Mouse (Mus musculus): ENCODE measurements at regions not wholly inside any gene's neighbourhood (a gene's known extent, or its start where the extent isn't known, plus 50 kb on each side); places are given as distances from the start of the nearest gene placed in this dataset.
"Not testable (repeated sequence)": the region's sequence is repeated elsewhere in the genome, so short reads cannot be mapped to it uniquely, and the experiment has no call there.

DNA sequence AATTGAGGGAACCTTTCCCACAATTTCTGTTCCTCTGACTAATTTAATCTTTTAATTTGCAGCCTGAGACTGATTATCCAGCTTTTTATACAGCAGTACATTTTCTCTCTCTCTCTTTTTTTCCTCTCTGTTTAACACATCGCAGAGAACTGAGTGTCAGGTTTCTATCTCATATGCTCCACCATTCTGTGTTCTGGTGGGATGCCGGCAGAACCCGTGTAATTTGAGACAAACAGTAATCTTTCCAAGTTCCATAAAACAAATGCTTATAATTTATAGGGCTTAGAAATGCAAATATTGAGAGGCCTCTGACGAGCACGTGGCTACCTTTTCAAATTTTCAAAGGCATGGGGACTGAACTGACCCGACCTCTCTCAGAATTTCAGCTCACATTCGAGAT lies 59.1 kb downstream of the Zbtb18 start:
- no peak for DNase-seq (ENCODE audit: low spot score)

DNA sequence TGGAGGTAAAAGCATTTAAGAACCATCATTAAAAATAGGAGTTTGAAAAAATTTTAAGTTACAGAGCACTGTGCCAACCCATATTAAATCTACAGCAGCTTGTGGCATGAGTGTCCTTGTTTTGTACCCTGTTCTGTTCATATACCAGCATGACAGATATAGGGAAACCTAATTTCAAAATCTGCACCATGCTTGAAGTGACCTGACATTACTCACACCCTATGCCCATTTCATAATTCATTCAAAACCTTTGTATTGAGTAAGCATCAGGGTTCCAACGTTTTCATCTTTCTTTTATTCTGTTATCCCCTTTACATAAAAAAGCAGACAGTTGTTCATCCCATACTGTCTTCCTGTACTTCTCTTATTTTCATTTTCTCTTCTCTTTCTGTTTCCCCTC lies 61.8 kb downstream of the Zbtb18 start:
- DNase-seq (ENCODE audit: low spot score), result no peak

DNA sequence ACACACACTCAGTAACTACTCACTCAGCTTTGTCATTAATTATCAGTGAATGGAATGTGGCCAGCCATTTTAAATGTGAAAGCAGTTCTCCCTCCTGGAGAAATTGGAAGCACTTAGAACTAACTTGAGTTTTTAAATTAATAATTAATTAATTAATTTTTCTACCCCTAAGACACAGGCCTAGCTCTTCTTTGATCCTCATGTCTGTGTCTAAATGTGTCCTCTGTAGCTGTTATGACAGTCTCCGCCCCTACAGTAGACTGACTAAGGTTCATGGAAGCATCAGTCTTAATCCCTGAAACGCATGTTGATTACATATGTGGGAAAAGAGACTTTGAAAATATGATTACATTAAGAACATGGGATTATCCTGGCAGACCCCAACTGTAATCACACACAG lies 62.6 kb downstream of the Zbtb18 start:
- DNase-seq (ENCODE audit: low spot score), result no peak

DNA sequence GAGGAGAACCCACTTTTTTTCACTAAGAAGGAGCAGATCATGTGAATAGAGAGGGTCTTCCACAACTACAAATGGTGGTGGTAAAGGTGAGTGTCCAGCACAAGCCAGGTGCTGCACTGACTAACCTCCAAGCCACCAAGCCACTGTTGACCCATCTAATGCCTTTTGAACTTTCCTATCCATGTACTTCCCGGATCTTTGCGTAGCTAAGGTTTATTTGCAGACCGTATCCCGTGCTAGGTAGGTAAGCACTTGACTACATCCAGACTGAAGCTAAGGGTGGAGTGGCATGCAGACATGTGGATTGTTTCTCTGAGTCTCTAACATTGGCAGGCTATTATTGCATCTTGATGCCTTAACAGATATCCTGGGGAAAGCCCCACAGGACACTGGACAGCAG lies 65.2 kb downstream of the Zbtb18 start:
- not testable (repeated sequence) for DNase-seq (ENCODE audit: low spot score)

DNA sequence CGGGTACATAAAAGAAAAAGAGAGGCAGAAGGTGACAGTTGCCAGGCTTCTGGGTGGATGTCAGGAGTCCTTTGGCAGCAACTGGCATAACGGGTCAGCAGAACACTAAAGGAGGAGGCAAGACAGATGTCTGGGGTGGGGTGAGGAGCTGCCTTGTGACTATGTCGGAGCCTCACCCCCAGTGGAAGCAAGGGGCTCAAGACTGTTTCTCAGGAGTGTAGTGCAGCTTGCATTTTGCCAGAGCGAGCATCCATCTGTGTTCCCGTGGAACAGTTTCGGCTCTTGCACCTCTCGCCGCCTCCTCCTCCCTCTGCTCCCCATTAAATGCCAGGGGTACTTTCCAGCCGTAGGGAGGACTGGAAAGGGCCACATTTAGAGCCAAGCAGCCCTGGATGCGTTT lies 67.6 kb downstream of the Zbtb18 start:
- no peak for DNase-seq (ENCODE audit: low spot score)

DNA sequence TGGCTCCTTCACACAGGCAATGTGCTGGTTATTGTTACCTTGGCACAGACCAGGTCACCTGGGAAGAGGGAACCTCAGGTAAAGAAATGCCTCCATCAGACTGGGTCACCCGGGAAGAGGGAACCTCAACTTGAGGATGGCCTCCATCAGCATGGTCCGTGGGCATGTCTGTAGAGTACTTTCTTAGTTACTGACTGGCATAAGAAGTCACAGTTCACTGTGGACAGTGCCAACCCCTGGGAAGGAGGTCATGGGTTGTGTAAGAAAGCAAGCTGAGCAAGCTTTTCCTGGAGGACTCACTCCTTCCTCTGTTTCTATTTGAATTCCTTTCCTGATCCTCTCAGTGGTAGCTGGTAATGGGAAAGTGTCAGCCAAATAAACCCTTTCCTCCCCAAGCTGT lies 70.0 kb downstream of the Zbtb18 start:
- no peak for DNase-seq (ENCODE audit: low spot score)

DNA sequence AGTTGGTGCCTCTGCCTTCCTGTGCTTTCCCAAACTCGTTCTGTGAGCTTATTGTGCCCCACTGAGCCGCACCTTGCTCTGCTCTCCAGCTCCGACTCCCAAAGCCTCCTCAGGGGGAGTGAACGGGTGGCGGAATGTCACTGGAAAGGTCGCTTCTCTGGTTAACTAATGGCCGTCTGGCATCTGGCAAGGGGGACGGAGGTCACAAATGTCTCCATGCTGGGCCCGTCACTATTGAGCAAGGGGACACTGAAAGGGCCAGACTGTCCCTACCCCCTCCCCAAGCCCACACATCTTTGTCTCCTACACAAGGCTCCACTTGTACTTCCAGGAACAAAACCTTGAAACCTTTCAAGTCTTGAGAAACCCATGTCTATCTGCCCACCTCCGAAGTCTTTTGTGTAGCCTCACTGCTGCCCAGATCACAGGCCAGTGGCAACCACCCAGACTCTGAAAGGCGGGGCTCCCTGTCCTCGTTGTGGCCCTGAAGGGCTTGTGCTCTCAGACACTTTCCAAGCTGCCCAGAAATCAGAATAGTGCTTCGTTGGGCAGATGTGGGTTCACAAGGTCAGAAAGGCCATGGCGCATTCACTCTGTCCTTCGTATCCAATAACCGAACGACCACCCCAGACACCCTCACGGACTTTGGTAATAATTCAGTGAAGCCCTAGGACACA lies 75.9 kb downstream of the Zbtb18 start:
- peak; percentile 83 for DNase-seq (ENCODE audit: low spot score)

DNA sequence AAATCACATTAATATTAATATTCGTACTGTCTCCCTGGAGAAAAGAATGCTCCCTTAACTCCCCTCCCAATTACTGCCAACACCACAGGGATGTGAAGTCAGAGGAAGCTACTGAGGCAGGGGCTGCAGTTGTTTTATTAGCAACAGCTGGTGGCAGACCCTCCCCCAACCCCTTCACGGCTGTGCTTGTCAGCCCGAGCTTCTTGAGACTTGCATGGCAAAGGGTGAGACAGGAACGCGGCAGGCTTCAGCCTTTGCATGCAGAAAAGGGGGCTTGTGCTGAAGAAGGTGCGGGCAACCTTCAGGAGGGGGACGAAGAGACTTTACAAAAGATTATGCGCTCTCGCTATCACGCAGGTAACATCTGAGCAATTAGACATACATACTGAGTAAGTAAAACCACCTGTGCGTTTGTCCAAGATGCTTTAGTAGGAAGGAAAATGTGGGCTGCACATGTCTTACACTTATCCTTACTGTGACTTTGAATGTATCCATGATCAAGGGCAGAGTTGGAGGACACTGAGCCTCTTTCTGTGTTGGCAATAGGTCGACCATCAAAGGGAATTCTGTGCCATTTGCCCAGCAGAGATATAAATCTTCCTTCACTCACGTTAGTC lies 76.9 kb downstream of the Zbtb18 start:
- DNase-seq (ENCODE audit: low spot score), result peak; percentile 58

DNA sequence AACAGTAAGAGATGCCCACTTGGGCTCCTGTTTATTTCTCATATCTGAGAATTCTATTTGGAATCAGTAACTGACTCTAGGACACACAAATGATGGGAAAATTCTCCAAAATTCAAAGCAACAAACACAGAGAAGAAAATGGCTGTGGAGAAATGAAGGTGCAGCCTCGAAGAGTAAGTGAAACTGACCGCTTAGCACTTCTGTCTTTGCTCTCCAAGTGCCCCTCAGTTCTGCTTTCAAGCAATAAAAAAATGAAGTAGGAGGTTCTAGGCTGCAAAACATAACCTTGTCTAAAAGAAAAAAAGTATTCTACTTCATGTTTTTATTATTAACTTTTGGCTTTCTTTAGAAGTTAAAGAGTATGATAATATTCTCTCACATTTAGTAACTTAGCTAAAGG lies 79.0 kb downstream of the Zbtb18 start:
- DNase-seq (ENCODE audit: low spot score), result no peak

DNA sequence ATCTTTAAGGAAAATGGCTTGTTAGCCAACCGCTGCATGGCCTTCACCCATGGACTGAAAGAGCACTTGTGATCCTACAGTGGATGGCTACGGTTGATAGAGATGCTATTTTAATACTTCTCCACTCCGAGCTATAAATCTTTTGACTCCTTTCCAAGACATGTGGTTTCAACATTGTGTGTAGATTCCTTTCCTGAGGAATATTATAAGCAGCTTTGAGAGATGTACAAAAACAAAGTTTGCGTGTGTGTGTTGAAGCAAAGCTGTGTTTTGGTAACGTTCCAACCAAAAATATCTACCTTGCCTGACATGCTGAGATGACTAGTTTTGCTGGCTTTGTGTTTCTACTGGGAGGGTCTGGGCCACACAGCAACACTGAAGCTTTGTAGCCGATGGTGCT lies 83.0 kb downstream of the Zbtb18 start:
- DNase-seq (ENCODE audit: low spot score), result no peak

DNA sequence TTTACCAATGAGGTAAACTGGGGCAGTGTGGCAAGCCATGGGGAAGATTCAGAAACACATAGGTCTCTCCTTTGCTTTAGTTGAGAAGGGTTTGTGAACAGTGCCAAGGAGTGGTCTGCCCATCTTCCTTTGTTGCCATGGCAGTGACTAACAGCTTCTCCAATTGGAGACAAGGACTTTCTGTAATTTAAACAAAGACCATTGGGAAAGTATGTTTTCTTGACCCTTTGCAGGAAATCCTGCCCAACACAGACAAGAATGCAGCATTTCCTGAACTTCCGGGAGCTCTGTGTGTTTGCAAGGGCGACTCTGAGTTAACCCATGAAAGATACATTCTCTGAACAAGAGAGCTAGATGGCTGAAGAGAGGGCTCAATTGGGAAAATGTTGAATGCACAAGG lies 89.6 kb downstream of the Zbtb18 start:
- DNase-seq (ENCODE audit: low spot score), result peak; percentile 25

DNA sequence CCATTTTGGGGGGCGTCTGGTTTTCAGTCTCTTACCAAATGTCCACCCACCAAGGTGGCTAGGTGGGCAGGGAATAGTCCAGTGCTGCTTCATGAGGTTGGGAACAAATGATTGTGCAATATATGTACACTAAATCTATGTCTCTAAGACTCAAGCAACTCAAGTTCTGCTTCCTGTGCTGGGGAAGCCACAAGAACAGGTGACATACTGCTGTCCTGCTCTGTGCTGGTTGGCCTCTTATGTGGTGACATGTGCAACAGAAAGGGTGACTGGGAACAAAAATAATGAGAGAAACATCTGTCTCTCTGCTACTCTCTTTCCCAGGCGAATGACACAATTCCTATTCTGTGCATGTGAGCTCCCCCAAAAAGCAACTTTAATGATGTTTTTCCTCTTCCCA lies 90.5 kb downstream of the Zbtb18 start:
- DNase-seq (ENCODE audit: low spot score), result no peak

DNA sequence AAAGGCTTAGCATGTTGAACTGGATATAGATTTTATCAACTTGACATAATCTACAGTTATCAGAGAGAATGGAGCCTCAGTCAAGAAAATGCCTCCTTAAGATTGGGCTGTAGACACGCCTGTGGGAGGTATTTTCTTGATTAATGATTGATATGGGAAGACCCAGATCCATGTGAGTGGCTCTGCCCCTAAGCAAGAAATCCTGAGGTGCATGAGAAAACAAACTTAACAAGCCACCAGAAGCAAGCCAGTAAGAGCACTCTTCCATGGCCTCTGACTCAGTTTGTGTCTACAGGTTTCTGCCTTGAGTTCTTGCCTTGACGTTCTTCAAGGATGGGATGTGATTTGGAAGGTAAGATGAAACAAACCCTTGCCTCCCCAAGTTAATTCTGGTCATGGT lies 91.2 kb downstream of the Zbtb18 start:
- DNase-seq (ENCODE audit: low spot score), result no peak

DNA sequence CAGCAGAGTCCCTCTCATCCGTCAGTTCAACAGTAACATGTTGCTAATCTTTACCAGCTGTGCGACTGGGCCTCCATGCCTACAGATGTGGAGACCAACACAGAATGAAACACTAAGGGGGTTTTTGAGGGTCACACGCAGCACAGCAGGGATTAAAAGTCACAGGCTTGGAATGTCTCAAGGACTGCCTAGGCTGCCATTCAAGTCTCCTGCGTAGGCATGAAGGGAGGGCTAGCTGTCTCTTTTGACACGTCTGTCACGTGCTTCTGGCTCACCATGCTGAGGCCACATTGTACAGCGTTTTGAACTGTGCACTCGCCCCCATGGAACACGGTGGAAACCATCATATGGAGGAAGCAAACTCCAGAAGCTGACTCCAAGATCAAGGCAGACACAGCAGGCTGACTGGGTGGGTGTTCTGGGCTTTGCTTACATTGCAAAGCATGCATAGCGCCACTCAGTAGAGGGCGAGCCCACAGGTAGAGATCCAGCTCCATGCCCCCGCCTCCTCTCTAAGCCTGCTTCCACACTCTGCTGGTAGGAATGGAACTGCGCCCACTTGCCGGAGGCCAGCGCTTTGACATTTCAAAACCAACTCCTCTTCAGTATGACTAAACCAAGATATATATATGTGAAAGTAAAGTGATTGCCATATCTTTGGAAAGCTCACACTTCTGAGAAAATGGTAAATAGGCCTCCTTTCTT lies 103.0 kb downstream of the Zbtb18 start:
- DNase-seq (ENCODE audit: low spot score), result peak; percentile 60

DNA sequence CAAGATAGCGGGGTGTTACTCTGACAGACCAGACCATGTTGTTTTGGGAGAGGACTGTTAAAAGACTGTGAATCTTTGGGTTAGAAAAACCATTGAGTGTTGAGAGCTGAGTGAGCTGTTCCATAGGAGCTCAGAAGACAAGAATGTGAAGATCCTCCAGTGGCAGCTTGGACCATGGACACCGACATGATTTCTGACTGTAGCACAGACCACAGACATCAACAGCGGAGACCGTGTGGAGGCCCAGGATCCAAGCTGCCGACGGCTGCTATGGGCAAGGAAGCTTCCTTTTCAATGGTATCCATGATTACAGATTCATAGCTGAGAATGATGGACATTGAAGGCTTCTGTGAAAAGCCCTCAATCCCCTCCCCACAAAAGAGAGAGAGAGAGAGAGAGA lies 105.6 kb downstream of the Zbtb18 start:
- no peak for DNase-seq (ENCODE audit: low spot score)

DNA sequence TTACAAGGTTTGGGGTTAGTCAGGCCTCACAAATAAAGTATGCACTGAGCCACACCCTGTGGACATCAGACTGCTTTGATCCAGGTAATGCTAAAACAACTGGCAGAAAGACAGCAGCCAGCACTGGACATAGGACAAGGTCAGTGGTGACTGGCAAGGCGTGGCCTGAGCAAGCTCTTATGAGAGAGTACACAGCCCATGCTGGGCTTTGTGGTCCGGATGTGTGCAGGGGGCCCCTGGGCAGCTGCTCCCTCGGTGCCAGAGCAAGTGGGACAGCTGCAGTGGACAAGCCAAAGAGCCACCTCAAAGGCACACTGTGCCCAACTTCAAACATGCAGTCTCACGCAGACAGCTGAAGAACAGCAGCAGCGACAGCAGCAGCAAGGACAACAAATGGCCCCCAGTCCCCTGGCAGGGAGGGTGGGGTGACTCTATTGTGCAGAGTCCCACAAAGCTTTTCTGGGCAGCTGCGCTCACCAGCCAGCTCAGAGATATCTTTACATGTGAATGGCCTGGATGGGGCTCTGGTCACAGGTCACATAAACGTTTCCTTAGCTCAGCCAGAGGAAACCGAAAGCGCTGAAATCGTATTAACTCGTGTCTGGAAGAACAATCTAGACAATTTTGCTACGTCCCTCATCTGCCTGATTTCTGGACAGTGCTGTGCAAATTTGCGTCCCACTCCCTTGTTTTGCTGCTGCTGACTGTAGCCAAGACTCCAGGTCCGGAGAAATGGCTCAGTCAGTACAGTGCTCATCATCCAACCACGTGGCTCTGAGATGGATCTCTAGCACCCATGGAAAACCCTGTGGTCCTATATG lies 113.5 kb downstream of the Zbtb18 start:
- DNase-seq (ENCODE audit: low spot score), result peak; percentile 69

DNA sequence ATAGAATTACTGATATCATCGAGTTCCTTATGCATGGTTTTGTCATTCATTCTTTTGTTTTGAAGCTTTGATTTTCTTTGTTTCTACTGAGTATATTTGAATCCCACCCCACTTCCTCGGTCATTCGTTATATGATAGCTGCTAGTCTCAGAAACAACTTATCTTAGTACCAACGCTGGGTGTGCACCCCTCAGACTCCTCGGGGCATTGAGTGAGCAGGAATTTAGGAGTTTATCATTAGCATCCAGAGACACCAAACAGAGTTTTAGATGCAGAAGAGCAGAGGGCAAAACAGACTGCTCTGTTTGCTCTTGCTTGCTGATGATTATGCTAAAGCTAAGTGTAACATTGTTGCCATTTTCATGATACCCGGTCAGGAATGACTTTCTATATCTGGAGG lies 115.3 kb downstream of the Zbtb18 start:
- no peak for DNase-seq (ENCODE audit: low spot score)

DNA sequence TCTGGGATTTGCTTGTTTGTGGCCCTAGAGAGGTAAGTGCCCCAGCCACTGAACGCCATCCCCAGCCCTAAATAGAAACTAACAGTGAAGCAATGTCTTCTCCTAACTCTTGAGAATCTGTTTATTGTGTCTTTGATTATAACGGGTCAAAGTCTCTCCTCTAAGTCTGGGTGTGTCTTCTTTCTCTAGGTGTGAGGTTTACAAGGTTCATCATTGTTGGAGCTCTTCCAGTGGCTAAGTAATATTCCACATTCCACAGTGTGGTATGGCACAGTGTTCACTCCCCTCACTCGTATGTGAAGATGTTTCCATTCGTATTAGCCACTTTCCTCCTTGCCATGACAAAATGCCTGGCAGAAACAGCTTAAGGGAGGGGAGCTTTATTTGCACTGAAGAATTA lies 115.7 kb downstream of the Zbtb18 start:
- no peak for DNase-seq (ENCODE audit: low spot score)

DNA sequence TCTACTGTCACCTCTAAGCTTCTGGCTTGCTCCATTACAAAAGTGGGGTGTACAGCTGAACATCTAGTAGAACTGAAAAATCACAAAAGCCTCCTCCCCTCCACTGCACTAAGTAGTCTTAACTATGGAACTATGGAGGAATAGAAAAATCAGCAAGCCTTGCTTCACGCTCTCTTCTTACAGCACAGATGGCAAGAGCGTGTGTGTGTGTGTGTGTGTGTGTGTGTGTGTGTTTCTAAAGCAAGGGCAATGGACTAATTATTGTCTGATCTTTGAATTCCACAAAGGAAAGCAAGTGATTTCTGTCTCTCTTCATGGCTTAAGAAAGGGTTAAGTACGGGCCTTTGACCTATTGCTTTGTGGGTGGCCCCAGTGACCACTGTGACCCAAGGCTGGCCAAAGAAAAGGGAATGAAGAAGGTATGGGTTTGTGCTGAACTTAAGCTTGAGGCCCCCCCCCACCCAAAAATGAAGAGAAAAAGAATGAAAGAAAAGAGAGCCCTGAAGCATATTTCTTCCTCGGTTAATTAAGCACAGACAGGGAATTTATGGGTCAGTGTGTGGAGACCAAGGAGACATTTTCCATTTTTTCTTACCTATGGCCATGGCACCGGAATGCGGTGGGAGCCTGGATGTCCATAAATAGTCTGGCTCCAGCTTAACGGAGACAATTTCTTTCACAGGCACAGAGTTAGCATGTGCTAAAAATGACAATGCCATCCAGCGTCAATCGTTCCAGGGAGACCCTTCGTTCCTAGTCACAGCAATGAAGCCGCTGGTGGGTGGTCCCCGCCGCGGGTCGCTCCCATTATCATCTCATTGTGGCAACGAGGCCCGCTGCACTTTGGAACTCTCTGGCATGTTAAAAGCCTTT lies 119.8 kb downstream of the Zbtb18 start:
- DNase-seq (ENCODE audit: low spot score), result peak; percentile 71

DNA sequence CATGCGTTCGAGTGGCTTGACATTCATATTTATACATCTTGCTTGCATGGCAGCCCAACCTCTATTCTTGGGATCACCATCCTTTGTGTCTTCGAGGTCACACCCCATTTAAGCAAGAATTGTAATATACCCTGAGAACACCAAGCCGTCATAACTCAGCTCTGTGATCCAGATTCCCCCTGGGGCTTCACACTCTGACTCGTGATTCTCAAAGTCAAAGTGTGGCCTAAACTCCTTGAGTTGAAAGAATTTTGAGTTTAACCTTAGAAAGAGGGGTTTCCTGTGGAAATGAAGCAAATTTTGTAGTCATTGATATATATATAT lies 120.4 kb downstream of the Zbtb18 start:
- DNase-seq (ENCODE audit: low spot score), result no peak

DNA sequence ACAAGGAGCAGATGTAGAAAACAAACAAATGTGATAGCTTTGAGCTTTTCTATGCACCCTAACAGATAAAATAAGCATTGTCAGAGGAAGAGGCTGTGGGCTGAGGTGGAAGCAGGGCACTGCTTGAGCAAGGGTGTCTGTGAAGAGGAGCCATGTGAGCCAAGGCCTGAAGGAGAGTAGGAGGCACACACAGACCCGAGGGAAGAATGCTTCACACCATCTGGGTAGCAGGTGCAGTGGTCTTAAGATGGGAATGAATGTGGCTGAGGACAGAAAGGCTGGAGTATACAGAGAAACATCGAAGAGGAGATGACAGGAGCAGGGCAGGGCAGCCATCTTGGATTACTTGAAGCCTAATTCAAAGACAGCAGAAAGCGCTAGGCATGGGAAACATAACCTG lies 123.5 kb downstream of the Zbtb18 start:
- DNase-seq (ENCODE audit: low spot score), result no peak
